Mouse (Mus musculus) heart, embryonic 13.5 days (tissue): ENCODE data around the gene Slc15a5. TPM values are rescaled to one million over a fixed set of nuclear protein-coding genes. Genes with fewer than 3 reads are reported as not detected.
A peak's percentile ranks its signal among the peaks of the same experiment; 100 is the strongest.

ENCODE experiments used
- ATAC-seq: fragments of 200-750 bp; cut with Nextera tagmentation; 2 replicates; pipeline ENCODE4 v1.8.0; 2017; ENCODE audit warnings: moderate TSS enrichment; ENCODE audit not compliant: insufficient number of reproducible peaks, low FRiP score, low TSS enrichment; ENCODE audit errors: extremely low read depth
- H3K27ac ChIP-seq: fragments of 300-500 bp; sonication (generic); replicated peaks from 2 replicates; pipeline ENCODE4 v1.5.1; 2015; ENCODE audit warnings: moderate library complexity, mild to moderate bottlenecking, inconsistent platforms
- H3K27me3 ChIP-seq: fragments of 300-500 bp; sonication (generic); replicated peaks from 2 replicates; pipeline ENCODE4 v1.6.1; 2015; ENCODE audit warnings: mild to moderate bottlenecking, inconsistent platforms
- H3K36me3 ChIP-seq: fragments of 300-500 bp; sonication (generic); 2 replicates; pipeline ENCODE4 v1.6.1; 2015; ENCODE audit warnings: mild to moderate bottlenecking, inconsistent platforms
- H3K4me1 ChIP-seq: fragments of 300-500 bp; sonication (generic); 2 replicates; pipeline ENCODE4 v1.6.1; 2015; ENCODE audit warnings: inconsistent platforms
- H3K4me2 ChIP-seq: fragments of 300-500 bp; sonication (generic); 2 replicates; pipeline ENCODE4 v1.6.1; 2015; ENCODE audit warnings: inconsistent platforms, mild to moderate bottlenecking, moderate library complexity
- H3K4me3 ChIP-seq: fragments of 300-500 bp; sonication (generic); 2 replicates; pipeline ENCODE4 v1.5.1; 2015; ENCODE audit warnings: moderate library complexity, mild to moderate bottlenecking, inconsistent platforms
- H3K9ac ChIP-seq: fragments of 300-500 bp; sonication (generic); 2 replicates; pipeline ENCODE4 v1.6.1; 2015; ENCODE audit warnings: inconsistent platforms, mild to moderate bottlenecking, moderate library complexity
- H3K9me3 ChIP-seq: fragments of 300-500 bp; sonication (generic); 2 replicates; pipeline ENCODE4 v1.6.1; 2016; ENCODE audit warnings: inconsistent platforms
- WGBS: fragments of 180-500 bp; shearing (Covaris S2); methylation state at CpG from one replicate; pipeline ENCODE4 v1.1.7; 2015; ENCODE audit warnings: mixed read lengths; 5-methylcytosine and 5-hydroxymethylcytosine counted together
- polyA plus RNA-seq: library from polyadenylated mRNA; unstranded; fragments of >200 nt; fragmentation: Nextera tagmentation; extraction: Ambion mirVana; gene quantifications from 2 replicates; pipeline ENCODE4 v1.2.1, GENCODE M21; 2015

Gene Slc15a5
- polyA plus RNA-seq, 1 experiment from 2014 or later: not detected

DNA sequence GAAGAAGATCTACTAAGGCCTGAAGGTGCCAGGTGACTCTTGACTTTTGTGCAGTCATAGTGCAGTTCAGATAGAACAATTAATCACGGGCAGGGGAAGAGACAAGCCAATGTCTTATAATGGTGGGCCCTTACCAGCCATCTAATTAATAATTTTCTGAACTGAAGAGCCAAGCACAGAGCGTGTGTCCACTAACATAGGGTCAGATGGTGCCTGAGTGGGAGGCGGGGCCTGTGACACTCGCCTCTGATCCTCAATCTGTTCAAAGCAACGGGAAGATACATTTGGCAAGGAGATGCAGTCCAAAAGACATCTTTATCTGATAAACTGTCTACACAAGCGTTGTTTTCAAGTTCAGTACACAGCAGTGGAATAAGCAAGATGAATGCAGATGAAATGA lies 122.1 kb downstream of the Slc15a5 start:
- Histone ChIP-seq H3K27ac (no peak overlapping the region), H3K4me3 (no peak overlapping the region), H3K9me3 (no peaks in the 10 kb centered on the region), H3K4me1 (no peaks in the 10 kb centered on the region), H3K36me3 (no peaks in the 10 kb centered on the region), H3K4me2 (no peak overlapping the region), H3K9ac (no peak overlapping the region), H3K27me3 (no peaks in the 10 kb centered on the region)
- WGBS: 82% methylated on average over 6 of the region's 6 CpGs
- no peak for ATAC-seq

DNA sequence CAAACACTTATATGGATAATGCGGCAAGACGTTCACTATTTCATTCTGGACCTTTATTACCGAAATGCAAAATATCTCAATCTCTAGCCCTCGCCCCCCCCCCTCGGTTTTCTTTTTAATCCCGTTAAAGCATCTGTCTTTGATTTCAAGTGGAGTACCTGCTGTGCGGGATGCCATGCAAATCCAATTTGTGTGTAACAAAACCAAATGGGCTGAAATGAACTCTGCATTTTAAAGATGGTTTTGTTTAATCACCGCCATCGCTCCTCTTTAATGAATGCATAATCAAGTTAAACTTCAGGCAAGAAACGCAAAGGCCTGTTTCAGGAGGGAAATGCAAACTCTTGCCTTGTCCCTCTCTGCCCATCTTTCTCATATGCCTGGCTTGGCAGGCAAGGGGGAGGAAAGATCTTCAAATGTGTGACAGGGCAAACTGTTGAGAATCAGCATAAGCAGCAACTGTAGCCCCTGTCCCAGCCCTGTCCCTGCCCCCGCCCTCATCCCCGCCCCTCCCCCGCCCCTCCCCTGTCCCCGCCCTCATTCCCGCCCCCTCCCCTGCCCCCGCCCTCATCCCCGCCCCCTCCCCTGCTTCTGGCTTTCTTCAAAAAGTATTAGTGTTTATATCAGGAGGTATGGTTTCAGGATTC lies 122.8 kb downstream of the Slc15a5 start:
- no peaks in the 10 kb centered on the region for H3K27me3 ChIP-seq
- ATAC-seq: no peak
- H3K9ac ChIP-seq: no peak overlapping the region
- H3K9me3 ChIP-seq: no peaks in the 10 kb centered on the region
- no peaks in the 10 kb centered on the region for H3K36me3 ChIP-seq
- WGBS: 57% methylated on average over 12 of the region's 17 CpGs
- H3K4me1 ChIP-seq: no peaks in the 10 kb centered on the region
- no peak overlapping the region for H3K4me2 ChIP-seq
- no peak overlapping the region for H3K4me3 ChIP-seq
- no peak overlapping the region for H3K27ac ChIP-seq

DNA sequence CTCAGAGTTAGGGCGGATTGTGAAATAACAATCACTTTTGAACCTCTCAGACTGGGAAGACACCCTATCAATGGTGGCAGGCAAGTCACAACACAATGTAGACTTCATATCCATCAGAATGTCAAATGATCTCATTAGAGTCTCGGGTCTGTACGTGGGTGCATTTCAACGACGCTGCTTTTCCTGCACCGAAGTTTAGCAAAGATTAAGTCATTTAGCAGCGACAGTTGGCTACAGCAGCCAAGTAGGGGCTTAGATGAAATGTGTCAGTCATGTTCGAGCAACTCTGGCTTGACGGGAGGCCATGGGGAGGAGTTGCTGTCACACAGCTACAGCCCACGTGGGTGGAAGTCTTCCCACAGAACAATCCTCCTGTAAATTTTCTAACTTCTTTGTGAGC lies 133.2 kb downstream of the Slc15a5 start:
- no peaks in the 10 kb centered on the region for H3K27me3 ChIP-seq
- no peak for ATAC-seq
- H3K9me3 ChIP-seq: no peaks in the 10 kb centered on the region
- 0 out of 2 replicates have a peak, but pooled peaks cover 5% of the 10 kb centered on the region for H3K4me1 ChIP-seq
- no peak overlapping the region for H3K4me3 ChIP-seq
- WGBS: 56% methylated on average over 10 of the region's 10 CpGs
- no peaks in the 10 kb centered on the region for H3K36me3 ChIP-seq
- no peak overlapping the region for H3K9ac ChIP-seq
- no peak overlapping the region for H3K4me2 ChIP-seq
- H3K27ac ChIP-seq: no peak overlapping the region

DNA sequence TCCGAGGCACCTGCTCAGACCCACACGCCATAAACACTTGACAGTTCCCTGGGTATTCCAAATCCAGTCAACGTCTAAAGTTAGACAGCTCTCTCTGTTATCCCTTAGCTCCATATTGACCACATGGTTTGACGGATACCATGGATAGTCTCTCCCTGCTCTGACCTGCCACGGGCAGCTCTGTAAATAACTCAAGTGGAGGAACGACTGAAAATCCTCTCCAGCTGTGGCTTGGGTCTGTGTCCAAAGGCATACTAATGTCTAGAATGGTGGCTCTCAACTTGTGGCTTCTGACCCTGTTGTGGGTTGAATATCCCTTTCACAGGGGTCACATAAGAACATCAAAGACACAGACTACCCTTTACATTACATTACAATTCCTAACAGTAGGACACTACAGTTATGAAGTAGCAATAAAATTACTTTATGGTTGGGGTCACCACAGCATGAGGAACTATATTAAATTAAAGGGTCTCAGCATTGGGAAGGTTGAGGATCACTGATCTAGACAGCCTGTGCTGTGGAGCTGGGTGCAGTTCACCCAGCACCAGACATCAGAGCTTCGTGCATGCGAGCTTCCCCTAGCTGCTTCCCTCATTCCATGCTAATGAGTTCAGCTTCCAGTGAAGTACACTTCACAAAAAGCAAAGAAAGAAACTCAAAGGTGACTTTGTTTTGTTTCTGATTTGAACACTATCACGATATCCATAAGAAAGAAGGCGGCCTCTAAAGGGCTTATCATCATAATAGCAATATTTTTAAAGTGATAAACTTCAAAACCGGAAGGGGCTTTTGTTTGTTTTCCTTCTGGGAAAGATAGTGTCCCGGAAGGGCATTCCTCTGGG lies 139.1 kb downstream of the Slc15a5 start:
- Histone ChIP-seq H3K4me2 (no peak overlapping the region), H3K36me3 (no peaks in the 10 kb centered on the region), H3K4me3 (no peak overlapping the region), H3K9ac (no peak overlapping the region), H3K27me3 (no peaks in the 10 kb centered on the region), H3K4me1 (peaks cover 25% of the 10 kb centered on the region), H3K27ac (no peak overlapping the region), H3K9me3 (no peaks in the 10 kb centered on the region)
- no peak for ATAC-seq
- 26% methylated on average over 12 of the region's 12 CpGs for WGBS

DNA sequence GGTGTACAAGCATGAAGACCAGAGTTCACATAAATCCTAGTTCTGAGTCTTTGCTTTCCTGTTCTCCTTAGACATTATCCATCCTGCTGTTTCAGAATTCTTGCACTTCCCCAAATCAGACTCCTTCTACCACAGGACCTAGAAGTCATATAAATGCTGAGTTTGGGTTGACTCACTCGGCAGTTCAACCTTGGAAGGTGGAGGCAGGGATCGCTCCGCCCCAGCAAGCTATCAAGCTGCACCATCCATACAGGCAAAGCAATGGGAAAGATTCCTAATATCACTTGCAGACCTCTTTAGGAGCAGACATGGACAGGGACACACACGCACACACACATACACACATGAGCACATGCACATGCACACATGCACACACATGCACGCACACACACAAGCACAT lies 142.2 kb downstream of the Slc15a5 start:
- Histone ChIP-seq H3K27ac (no peak overlapping the region), H3K4me1 (peaks cover 30% of the 10 kb centered on the region), H3K27me3 (no peaks in the 10 kb centered on the region), H3K4me2 (no peak overlapping the region), H3K36me3 (no peaks in the 10 kb centered on the region), H3K4me3 (no peak overlapping the region), H3K9ac (no peak overlapping the region), H3K9me3 (no peaks in the 10 kb centered on the region)
- WGBS: 82% methylated on average over 5 of the region's 5 CpGs
- ATAC-seq: no peak

DNA sequence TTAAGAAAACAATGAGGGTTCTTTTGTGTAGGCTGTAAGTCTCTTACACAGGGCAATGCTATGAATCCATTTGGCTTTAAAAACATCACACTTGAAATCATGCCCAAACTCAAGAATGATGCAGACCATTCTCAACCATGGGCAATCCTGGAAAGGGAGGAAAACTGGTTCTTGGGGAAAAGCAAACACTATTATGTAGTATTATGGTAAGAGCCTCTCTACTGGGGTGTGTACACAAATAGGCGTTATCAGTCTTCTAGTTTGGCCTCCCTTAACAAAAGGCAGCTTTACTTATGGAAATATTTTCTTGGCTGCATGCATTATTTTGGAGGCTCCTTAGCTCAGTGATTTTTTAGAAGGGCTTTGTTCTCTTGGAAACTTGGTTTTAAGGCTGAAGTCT lies 143.4 kb downstream of the Slc15a5 start:
- no peaks in the 10 kb centered on the region for H3K27me3 ChIP-seq
- peaks cover 29% of the 10 kb centered on the region for H3K4me1 ChIP-seq
- H3K9ac ChIP-seq: no peak overlapping the region
- 80% methylated on average over 1 of the region's 1 CpGs for WGBS
- ATAC-seq: no peak
- no peak overlapping the region for H3K4me3 ChIP-seq
- H3K27ac ChIP-seq: no peak overlapping the region
- H3K9me3 ChIP-seq: no peaks in the 10 kb centered on the region
- H3K4me2 ChIP-seq: no peak overlapping the region
- H3K36me3 ChIP-seq: no peaks in the 10 kb centered on the region

DNA sequence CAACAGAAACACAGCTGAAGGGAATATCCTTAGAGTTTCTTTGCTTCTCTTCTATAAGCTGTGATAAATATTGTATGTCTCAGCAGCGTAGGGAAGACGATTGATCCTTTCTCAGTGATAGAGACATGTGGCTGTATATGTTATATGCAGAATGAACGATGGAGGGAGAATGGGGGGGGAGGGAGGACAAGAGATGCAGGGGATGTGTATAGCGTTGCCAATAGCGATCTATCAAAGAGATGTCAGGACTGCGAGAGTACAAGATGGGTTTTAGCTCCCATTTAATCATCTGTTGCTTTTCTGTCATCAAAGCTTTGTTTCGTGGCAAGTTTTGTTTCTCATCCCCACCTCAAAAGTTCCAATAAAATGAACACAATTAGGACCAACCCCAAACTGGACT lies 143.9 kb downstream of the Slc15a5 start:
- 0 out of 2 replicates have a peak overlapping the region, but pooled peaks have one; percentile 30 for H3K4me2 ChIP-seq
- 0 out of 2 replicates have a peak overlapping the region, but pooled peaks have one; percentile 9 for H3K27ac ChIP-seq
- H3K4me3 ChIP-seq: no peak overlapping the region
- ATAC-seq: no peak
- no peaks in the 10 kb centered on the region for H3K9me3 ChIP-seq
- no peaks in the 10 kb centered on the region for H3K27me3 ChIP-seq
- WGBS: 69% methylated on average over 7 of the region's 7 CpGs
- H3K9ac ChIP-seq: no peak overlapping the region
- H3K36me3 ChIP-seq: no peaks in the 10 kb centered on the region
- peaks cover 27% of the 10 kb centered on the region for H3K4me1 ChIP-seq

DNA sequence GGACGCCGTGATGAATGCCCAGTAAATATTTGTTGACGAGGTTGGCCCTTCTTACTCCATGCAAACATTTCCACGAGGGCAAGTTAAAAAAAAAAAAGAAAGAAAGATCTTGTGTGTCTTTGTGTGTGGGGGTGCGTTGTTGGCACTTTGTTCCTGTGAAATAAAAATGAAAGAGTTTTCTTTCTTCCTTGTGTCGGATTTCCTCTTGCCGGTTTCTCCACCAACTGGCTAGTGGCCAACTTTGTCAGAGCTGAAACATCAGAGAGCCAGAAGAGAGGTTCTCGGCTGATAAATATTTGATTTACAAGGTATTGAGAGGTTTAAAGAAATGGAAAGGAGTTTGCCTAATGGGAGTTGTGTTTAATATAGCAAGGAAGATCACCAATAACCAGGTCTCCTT lies 144.4 kb downstream of the Slc15a5 start:
- no peaks in the 10 kb centered on the region for H3K27me3 ChIP-seq
- no peak overlapping the region for H3K4me3 ChIP-seq
- H3K4me1 ChIP-seq: peaks cover 23% of the 10 kb centered on the region
- peak overlapping the region; percentile 30 for H3K4me2 ChIP-seq
- no peak overlapping the region for H3K9ac ChIP-seq
- no peaks in the 10 kb centered on the region for H3K9me3 ChIP-seq
- no peaks in the 10 kb centered on the region for H3K36me3 ChIP-seq
- 45% methylated on average over 8 of the region's 8 CpGs for WGBS
- no peak for ATAC-seq
- peak overlapping the region; percentile 9 for H3K27ac ChIP-seq

DNA sequence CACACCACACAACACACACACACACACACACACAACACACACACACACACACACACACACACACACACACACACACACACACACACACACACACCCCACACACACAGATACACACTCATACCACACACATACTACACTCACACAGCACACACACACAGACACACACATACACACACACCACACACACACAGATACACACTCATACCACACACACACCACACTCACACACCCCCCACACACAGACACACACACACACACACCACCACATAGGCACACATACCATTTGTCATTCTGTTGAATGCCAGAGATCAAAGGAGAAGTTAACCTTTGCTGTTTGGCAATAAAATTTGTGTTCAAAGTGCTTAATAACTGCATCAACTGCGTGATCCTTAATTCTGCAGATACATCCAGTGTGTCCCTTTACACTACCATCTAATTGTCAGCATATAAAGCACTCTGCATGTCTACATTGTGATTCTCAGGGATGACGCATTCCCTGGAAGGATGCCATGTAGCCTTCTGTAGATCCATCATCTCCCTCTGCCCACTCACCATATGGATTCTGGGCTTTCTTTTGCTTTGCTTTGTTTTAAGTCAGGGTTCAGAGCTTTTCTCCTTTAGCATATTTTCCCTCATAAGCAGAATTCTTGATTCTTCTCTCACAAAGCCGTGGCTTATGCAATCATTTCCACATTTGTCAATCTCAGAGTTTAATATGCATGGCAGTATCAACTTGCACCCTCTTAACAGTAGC lies 145.0 kb downstream of the Slc15a5 start:
- Histone ChIP-seq H3K9ac (no peak overlapping the region), H3K4me1 (peaks cover 19% of the 10 kb centered on the region; the same call in 1 of the 2 replicates), H3K9me3 (no peaks in the 10 kb centered on the region), H3K27ac (peak overlapping the region; percentile 9; the same call in 1 of the 2 replicates), H3K36me3 (no peaks in the 10 kb centered on the region), H3K4me2 (peak overlapping the region; percentile 30), H3K27me3 (no peaks in the 10 kb centered on the region), H3K4me3 (no peak overlapping the region)
- no peak for ATAC-seq
- 58% methylated on average over 3 of the region's 3 CpGs for WGBS
